Mouse (Mus musculus): Measurements from ENCODE around the gene Samd14. TPM values are rescaled to one million over a fixed set of nuclear protein-coding genes. Genes with fewer than 3 reads are reported as not detected.

The Samd14 gene
- total RNA-seq (2023): 1 to 10 TPM; 2.1 to 6.5 TPM

GRCm38 (mm10) chr11:95009629-95010014 is at the start of gene Samd14:
Samd14 (plus strand) TSS chr11:95009879.

GRCm38 (mm10) chr11:94967419-94967818 is 42.3 kb upstream of the Samd14 start, which contains the start of gene Hils1:
Hils1 (plus strand) TSS chr11:94967593.

GRCm38 (mm10) chr11:94976199-94976598 is 33.5 kb upstream of the Samd14 start, which contains the start of gene Sgca:
Sgca (minus strand) TSS chr11:94976327.

DNA sequence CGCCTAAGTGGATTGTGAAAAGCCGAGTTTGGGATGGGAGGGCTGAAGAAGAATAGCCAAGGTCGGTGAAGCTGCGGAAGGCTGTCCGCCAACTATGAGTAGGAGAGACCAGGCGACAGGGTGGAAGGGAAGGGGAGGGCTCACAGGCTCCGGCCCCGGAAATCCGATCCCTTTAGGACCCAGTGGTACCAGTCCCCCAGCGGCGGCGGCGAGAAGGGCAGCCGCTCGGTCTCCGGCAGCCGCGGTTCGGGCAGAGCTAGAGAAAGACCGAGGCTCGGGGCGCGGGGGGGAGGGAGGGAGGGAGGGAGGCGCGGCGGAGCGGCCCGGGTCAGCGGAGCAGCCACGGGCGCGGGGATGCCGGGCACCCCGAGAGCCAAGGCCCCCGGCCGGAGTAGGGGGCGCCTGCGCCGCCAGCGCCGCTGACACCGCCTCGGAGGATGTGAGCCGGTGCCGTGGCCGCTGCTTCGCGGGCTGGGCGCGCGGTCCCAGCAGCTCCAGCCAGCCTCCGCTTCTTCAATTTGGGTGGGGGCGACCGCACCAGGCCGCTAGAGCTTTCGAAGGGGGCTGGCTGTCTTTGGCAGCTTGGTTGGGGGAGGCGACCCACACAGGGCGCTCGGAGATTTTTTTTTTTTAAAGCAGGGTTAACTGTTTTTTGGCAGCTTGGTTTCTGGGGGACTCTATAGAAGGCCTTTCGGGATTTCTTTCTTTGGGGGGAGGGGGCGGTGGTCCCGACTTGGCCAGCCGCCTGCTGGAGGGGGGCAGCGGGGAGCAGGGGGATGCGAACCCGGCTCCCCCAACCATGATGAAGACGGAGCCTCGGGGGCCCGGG is 18.7 kb upstream of the Samd14 start, which contains the start of gene Ppp1r9b:
Ppp1r9b (plus strand) TSS at position 287 of the 829 bp plus-strand sequence.

GRCm38 (mm10) chr11:95041139-95041609 is 31.5 kb downstream of the Samd14 start, which contains the start of gene Pdk2:
Pdk2 (minus strand) TSS chr11:95041354.

Other genes with a start within 250 kb of the Samd14 start
- not detected for gene Tmem92, start 227.2 kb upstream of the Samd14 start, total RNA-seq (2023)
- 100 to 1,000 TPM in 1 of 2 experiments, 10 to 100 TPM in 1; 55.0 to 105 TPM for gene Col1a1, start 73.7 kb upstream of the Samd14 start, total RNA-seq (2023)
- gene Hils1, start 42.3 kb upstream of the Samd14 start, total RNA-seq (2023): not detected
- not detected for gene Sgca, start 33.6 kb upstream of the Samd14 start, total RNA-seq (2023)
- gene Ppp1r9b, start 18.8 kb upstream of the Samd14 start, total RNA-seq (2023): 100 to 1,000 TPM; 112 to 115 TPM
- 1 to 10 TPM; 4.1 to 4.9 TPM for gene Pdk2, start 31.5 kb downstream of the Samd14 start, total RNA-seq (2023)
- not detected for gene Itga3, start 66.9 kb downstream of the Samd14 start, total RNA-seq (2023)
- under 1 TPM in 1 of 2 experiments, not detected in 1; 0.18 TPM for gene Dlx3, start 110.2 kb downstream of the Samd14 start, total RNA-seq (2023)
- not detected for gene Dlx4, start 136.4 kb downstream of the Samd14 start, total RNA-seq (2023)